Mouse (Mus musculus) kidney, adult 2 months (tissue): ENCODE measurements at regions not wholly inside any gene's neighbourhood (a gene's known extent, or its start where the extent isn't known, plus 50 kb on each side); places are given as distances from the start of the nearest gene placed in this dataset.

ENCODE experiments used
- DNase-seq: peaks from one replicate; pipeline ENCODE4 v3.0.0; 2021
- H3K27ac ChIP-seq: fragments of 200-500 bp; 2 replicates; pipeline ENCODE4 v1.5.1; 2012; ENCODE audit warnings: low read depth, low read length, control low read depth, inconsistent platforms; ENCODE audit not compliant: insufficient read depth
- H3K27me3 ChIP-seq: fragments of 200-500 bp; replicated peaks from 2 replicates; pipeline ENCODE4 v1.6.1; 2012; ENCODE audit warnings: mild to moderate bottlenecking, moderate library complexity, low read length, inconsistent platforms; ENCODE audit not compliant: control insufficient read depth, insufficient read depth
- H3K36me3 ChIP-seq: fragments of 200-500 bp; 2 replicates; pipeline ENCODE4 v1.6.1; 2012; ENCODE audit warnings: mild to moderate bottlenecking, moderate library complexity, low read length, inconsistent platforms; ENCODE audit not compliant: control insufficient read depth, insufficient read depth
- H3K4me1 ChIP-seq: fragments of 200-500 bp; 2 replicates; pipeline ENCODE4 v1.6.1; 2011; ENCODE audit warnings: low read length; ENCODE audit not compliant: control insufficient read depth, insufficient read depth
- H3K4me3 ChIP-seq: fragments of 200-500 bp; 2 replicates; pipeline ENCODE4 v1.5.1; 2011; ENCODE audit warnings: mild to moderate bottlenecking, low read depth, low read length, control low read depth; ENCODE audit not compliant: insufficient read depth
- CTCF ChIP-seq: fragments of 200-500 bp; conservative IDR thresholded peaks from 2 replicates; pipeline ENCODE4 v1.5.1; 2011; ENCODE audit warnings: low read depth, mild to moderate bottlenecking, control low read depth, low read length, moderate library complexity, mixed read lengths; ENCODE audit not compliant: insufficient read depth, insufficient read length
- POLR2A ChIP-seq: fragments of 200-500 bp; IDR thresholded peaks from one replicate; pipeline ENCODE4 v1.6.1; 2011; ENCODE audit warnings: low read depth, low read length, control low read depth
- whole genome bisulfite sequencing: fragments of 180-500 bp; shearing (Covaris S2); methylation state at CpG from one replicate; pipeline ENCODE4 v1.1.7; 2018; 5-methylcytosine and 5-hydroxymethylcytosine counted together

DNA sequence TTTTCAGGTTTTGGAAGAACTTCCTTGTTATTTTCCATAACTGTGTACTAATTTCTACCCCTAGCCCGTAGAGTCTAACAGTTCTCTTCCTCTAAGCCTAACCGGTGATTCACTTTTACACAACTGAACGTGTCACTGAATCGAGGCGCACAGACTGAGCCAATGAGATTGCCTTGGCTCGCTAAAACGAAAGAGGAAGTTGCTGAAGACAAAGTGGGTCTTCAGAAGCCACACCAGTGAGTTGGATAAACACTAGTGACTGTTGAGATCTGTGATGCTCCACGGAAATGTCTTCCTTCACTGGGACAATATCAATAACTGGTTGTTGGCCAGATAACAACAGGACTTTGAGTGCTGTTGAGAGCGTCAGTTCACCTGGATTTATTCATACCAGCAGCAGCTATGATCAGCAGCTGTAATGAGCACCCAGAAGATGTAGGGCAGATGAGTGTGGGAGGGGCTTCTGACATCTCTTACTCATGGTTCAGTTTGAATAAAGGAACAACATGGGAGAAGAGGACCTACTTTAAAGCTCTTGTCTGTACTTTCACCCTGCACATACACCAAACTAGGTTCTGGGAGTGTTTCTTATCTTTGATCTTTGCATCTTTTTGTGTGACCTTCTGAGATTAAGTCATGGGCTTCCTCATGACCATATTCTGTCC is 75.3 kb upstream of the Igfbp7 start:
- TF ChIP-seq CTCF (no peak), POLR2A (no peak)
- no peak for DNase-seq
- Histone ChIP-seq H3K4me3 (no peak overlapping the region), H3K4me1 (no peaks in the 10 kb centered on the region), H3K36me3 (no peaks in the 10 kb centered on the region), H3K27ac (no peak overlapping the region), H3K27me3 (no peaks in the 10 kb centered on the region)
- 88% methylated on average over 9 of the region's 9 CpGs for WGBS

DNA sequence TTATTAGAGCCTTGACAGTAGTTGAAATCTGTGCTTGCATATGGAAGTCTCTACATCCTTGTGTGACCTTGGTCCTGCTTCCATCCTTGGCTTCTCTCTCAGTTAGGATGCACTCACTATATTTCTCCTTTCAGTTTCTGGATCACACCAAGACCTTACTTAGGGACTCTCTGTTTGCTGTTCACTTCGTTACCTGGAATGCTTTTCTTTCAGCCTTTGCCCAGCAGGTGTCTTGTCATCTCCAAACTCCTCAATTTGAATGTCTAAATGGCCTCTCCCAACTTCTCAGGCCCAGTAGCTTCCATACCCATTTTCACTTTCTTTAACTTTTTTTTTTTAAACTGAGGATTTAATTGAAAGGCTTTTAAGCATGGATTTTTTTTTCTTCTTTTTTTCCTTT is 74.0 kb upstream of the Igfbp7 start:
- no peaks in the 10 kb centered on the region for H3K4me1 ChIP-seq
- H3K27me3 ChIP-seq, result no peaks in the 10 kb centered on the region
- H3K27ac ChIP-seq, result no peak overlapping the region
- DNase-seq, result no peak
- TF ChIP-seq CTCF, result no peak
- TF ChIP-seq POLR2A, result no peak
- WGBS, result 51% methylated on average over 1 of the region's 1 CpGs
- no peak overlapping the region for H3K4me3 ChIP-seq
- H3K36me3 ChIP-seq, result no peaks in the 10 kb centered on the region

DNA sequence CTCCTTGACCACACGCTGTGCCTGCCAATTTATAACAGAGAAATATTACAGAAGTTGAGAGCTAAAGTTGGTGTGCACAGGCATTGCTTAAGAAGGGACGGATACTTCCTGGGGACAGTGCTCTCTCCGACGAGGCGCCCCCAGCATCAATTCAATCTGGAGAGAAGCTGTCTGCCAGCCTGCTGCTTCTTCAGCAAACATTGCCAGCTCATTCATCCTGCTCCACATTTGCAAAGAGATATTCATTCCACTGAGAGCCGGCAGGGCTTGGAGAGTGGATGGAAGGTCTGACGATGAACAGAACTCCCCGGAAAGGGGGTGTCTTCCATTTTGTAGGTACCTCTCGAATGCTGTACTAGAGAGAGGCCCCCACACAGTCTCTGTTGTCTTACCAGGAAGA is 70.0 kb upstream of the Igfbp7 start:
- Histone ChIP-seq H3K36me3 (no peaks in the 10 kb centered on the region), H3K27me3 (no peaks in the 10 kb centered on the region), H3K4me1 (no peaks in the 10 kb centered on the region), H3K27ac (no peak overlapping the region), H3K4me3 (no peak overlapping the region)
- DNase-seq, result no peak
- TF ChIP-seq CTCF (no peak), POLR2A (no peak)
- 80% methylated on average over 9 of the region's 9 CpGs for WGBS

DNA sequence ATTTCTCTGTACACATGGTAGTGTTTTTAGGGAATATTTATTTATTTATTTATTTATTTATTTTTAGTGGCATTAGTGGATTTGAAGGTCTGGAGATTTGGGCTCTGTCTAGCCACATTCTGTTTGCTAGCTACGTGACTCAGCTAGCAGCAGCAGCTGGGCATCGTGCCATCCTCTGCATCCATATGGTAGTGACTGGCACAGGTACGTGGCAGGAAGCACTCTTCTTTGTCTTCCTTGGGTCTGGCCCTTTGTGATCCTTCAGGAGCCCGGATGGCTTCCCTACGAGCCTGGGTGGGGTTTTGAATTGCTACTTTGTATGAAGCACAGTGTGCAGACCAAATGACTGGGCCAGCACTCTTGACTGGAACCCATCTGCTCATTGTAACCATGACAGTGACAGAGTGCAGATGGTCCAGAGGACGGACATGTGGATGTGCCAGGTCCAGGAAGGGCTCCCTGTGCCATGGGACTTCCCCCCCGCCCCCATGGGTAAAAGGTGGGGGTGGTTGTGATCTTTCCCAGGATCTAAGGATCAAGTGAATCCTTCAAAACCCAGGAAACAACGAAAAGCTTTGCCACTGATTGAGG is 66.2 kb upstream of the Igfbp7 start:
- H3K27ac ChIP-seq, result no peak overlapping the region
- no peaks in the 10 kb centered on the region for H3K36me3 ChIP-seq
- H3K4me3 ChIP-seq, result no peak overlapping the region
- no peaks in the 10 kb centered on the region for H3K27me3 ChIP-seq
- TF ChIP-seq CTCF (no peak), POLR2A (no peak)
- no peak for DNase-seq
- no peaks in the 10 kb centered on the region for H3K4me1 ChIP-seq
- 82% methylated on average over 8 of the region's 8 CpGs for WGBS

DNA sequence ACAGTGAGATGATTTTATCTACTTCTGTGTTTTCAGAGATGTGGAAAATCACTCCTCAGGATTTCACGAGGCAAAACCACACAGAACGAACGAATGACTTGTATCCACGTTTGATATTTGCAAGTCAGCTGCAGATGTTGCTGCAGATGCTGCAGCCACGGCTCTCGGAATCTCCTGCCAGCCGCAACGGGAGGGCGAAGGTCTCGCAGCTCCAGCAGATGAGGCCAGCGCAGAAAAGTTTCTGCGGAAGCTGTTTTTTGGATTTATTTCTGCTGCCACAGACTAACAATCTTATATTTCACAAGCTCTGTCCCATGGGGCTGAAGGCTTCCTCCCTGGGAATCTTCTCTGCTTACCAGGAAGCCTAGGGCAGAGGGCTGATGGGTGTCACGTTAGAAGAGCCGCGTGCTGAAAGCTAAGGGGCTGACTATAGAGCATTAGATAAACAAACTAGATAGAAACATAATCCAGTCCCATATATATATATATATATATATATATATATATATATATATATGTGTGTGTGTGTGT is 61.5 kb upstream of the Igfbp7 start:
- no peaks in the 10 kb centered on the region for H3K36me3 ChIP-seq
- H3K4me1 ChIP-seq, result no peaks in the 10 kb centered on the region
- H3K27me3 ChIP-seq, result no peaks in the 10 kb centered on the region
- WGBS, result 17% methylated on average over 15 of the region's 15 CpGs
- H3K27ac ChIP-seq, result no peak overlapping the region
- TF ChIP-seq CTCF (no peak), POLR2A (no peak)
- peak; percentile 52 for DNase-seq
- H3K4me3 ChIP-seq, result no peak overlapping the region

DNA sequence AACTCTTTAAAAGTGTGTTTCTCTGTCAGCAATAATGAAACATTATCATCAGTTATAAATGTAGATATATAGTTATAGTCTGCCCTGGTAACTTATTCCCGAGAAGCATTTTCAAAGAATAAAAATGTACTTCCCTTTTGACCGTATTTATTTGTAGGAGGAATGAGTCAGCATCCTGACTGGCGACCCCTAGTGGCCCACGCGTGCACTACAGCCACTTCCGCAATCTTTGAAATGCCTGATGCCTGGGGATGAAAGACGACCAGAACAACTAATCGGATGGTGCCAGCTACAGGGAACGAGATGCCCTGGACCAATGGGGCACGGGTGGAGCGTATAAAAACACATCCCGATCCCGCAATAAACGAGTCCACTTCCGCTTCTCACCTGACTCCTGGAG is 60.6 kb upstream of the Igfbp7 start:
- 51% methylated on average over 15 of the region's 15 CpGs for WGBS
- Histone ChIP-seq H3K36me3 (no peaks in the 10 kb centered on the region), H3K4me3 (no peak overlapping the region), H3K4me1 (no peaks in the 10 kb centered on the region), H3K27me3 (no peaks in the 10 kb centered on the region), H3K27ac (no peak overlapping the region)
- TF ChIP-seq CTCF, result peak; percentile 84
- no peak for TF ChIP-seq POLR2A
- DNase-seq, result peak; percentile 81

DNA sequence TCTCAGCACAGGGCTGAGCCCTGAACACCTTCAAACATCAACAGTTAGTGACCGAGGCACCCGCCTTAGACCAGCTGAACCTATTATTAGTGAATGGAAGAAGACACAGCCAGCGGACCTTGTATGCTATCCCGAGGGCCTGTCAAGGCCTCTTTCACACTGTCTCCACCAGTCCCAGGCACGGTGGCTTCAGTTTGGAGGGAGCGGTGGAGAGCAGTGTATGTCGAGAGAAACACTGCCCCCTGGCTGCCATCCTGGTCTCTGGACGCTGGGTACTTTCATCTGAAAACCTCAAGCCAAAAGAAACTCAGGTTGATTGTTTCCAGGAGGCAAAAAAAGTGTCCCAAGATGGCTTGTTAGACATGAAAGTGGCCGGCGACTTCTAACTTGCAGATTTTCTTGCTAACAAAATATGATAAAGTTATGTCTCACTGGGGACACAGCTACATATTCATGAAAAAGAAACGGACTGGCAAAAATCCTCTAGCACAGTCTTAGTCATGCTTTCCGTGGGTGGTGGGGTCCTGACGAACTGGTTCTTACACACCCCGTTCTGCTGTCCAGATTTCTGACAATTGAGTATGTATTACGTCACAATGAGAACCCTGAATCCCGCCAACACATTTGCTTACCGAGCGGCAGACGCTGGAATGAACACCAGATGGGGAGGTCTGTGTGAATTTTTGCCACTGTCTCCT is 57.2 kb upstream of the Igfbp7 start:
- peak; percentile 81 for TF ChIP-seq CTCF
- TF ChIP-seq POLR2A, result no peak
- Histone ChIP-seq H3K36me3 (no peaks in the 10 kb centered on the region), H3K27ac (no peak overlapping the region), H3K4me1 (no peaks in the 10 kb centered on the region), H3K27me3 (no peaks in the 10 kb centered on the region), H3K4me3 (no peak overlapping the region)
- 58% methylated on average over 19 of the region's 19 CpGs for WGBS
- peak; percentile 78 for DNase-seq
